Mouse (Mus musculus): ENCODE data around the gene Olfr1414.
"Not testable (repeated sequence)": the region's sequence is repeated elsewhere in the genome, so short reads cannot be mapped to it uniquely, and the experiment has no call there.

The Olfr1414 gene

GRCm38 (mm10) chr1:92518561-92518960, at the start of gene Olfr1414:
Olfr1414 (minus strand) TSS chr1:92518661.
- CTCF ChIA-PET = interaction anchor here in 2 of 4 experiments (0.5 to 1.3 kb wide), 2 partner anchors 27 to 114 kb away, joined by 3 to 4 read pairs; no protein-coding TSS in a partner anchor
- POLR2A ChIA-PET = interaction anchor here in 1 of 4 experiments (1.2 kb wide), 1 partner anchor 315 kb away, joined by 3 read pairs; no protein-coding TSS in a partner anchor

- CTCF ChIA-PET = no interaction called here
- POLR2A ChIA-PET = interaction anchor here in 1 of 4 experiments (1.1 kb wide), 1 partner anchor 73 kb away, joined by 5 read pairs; the partner anchor contains the start of gene Ndufa10
These were observed 27.5 kb upstream of the Olfr1414 start for GRCm38 (mm10) chr1:92545929-92546328.

GRCm38 (mm10) chr1:92539071-92539470, 20.6 kb upstream of the Olfr1414 start:
- ChIA-PET CTCF (no interaction called here), POLR2A (no interaction called here)

- POLR2A ChIA-PET = no interaction called here
- CTCF ChIA-PET = interaction anchor here in 1 of 4 experiments (0.5 kb wide), 1 partner anchor 21 kb away, joined by 10 read pairs; no protein-coding TSS in a partner anchor
These were observed 18.5 kb upstream of the Olfr1414 start for GRCm38 (mm10) chr1:92536972-92537371.

GRCm38 (mm10) chr1:92523764-92524163, 5.3 kb upstream of the Olfr1414 start:
- ChIA-PET CTCF (no interaction called here), POLR2A (interaction anchor here in 1 of 4 experiments (0.6 kb wide), 1 partner anchor 767 kb away, joined by 3 read pairs; no protein-coding TSS in a partner anchor)

- POLR2A ChIA-PET = interaction anchor here (0.6 to 1.7 kb wide), 5 partner anchors 12 to 312 kb away, joined by 3 to 5 read pairs (median 4); partner anchors contain the start of gene Ndufa10 (in 1 of the 4)
These were observed 2.9 kb upstream of the Olfr1414 start for GRCm38 (mm10) chr1:92521376-92521775.

GRCm38 (mm10) chr1:92519046-92519445, 585 bp upstream of the Olfr1414 start:
- ChIA-PET POLR2A (interaction anchor here in 1 of 4 experiments (1.2 kb wide), 1 partner anchor 315 kb away, joined by 3 read pairs; no protein-coding TSS in a partner anchor), CTCF (interaction anchor here in 2 of 4 experiments (0.5 to 1.3 kb wide), 2 partner anchors 27 to 114 kb away, joined by 3 to 4 read pairs; no protein-coding TSS in a partner anchor)

More at GRCm38 (mm10) chr1:92521376-92521775, 2.9 kb upstream of the Olfr1414 start:
- CTCF ChIA-PET = interaction anchor here (0.5 to 2.4 kb wide), 35 partner anchors 11 to 1712 kb away, joined by 3 to 16 read pairs (median 5); partner anchors contain the start of gene Otos (in 3 of the 4)

GRCm38 (mm10) chr1:92515390-92515789, 3.1 kb downstream of the Olfr1414 start:
- ChIA-PET CTCF (no interaction called here), POLR2A (no interaction called here)

- POLR2A ChIA-PET, CTCF ChIA-PET: not testable (repeated sequence)
These were observed 6.8 kb downstream of the Olfr1414 start for GRCm38 (mm10) chr1:92511646-92512045.

GRCm38 (mm10) chr1:92496001-92496400, 22.5 kb downstream of the Olfr1414 start, which contains the start of gene Olfr1415:
Olfr1415 (minus strand) TSS chr1:92496101.
- CTCF ChIA-PET = interaction anchor here in 1 of 4 experiments (0.7 kb wide), 1 partner anchor 644 kb away, joined by 5 read pairs; no protein-coding TSS in a partner anchor
- POLR2A ChIA-PET = interaction anchor here in 2 of 4 experiments (0.6 to 0.7 kb wide), 3 partner anchors 470 to 912 kb away, joined by 3 to 4 read pairs (median 4); no protein-coding TSS in a partner anchor

GRCm38 (mm10) chr1:92485013-92485412, 33.4 kb downstream of the Olfr1414 start, which contains the start of gene Olfr1416:
Olfr1416 (minus strand) TSS chr1:92485113.
- POLR2A ChIA-PET = interaction anchor here in 1 of 4 experiments (3.0 kb wide), 1 partner anchor 11 kb away, joined by 14 read pairs; the partner anchor contains the start of gene Ndufa10
- CTCF ChIA-PET = no interaction called here

- POLR2A ChIA-PET = interaction anchor here (0.6 to 2.6 kb wide), 84 partner anchors 8 to 1224 kb away, joined by 3 to 42 read pairs (median 4); partner anchors contain the start of genes Cops9 (in 2 of the 4), Ankmy1 (in 1 of the 4), Asb1 (in 1 of the 4) and Farp2 (in 1 of the 4)
- CTCF ChIA-PET = interaction anchor here (0.5 to 2.2 kb wide), 8 partner anchors 20 to 637 kb away, joined by 3 to 11 read pairs (median 4); partner anchors contain the start of gene Otos (in 2 of the 4)
These were observed 44.3 kb downstream of the Olfr1414 start for GRCm38 (mm10) chr1:92474066-92474578.

GRCm38 (mm10) chr1:92473165-92474041, 45.1 kb downstream of the Olfr1414 start, which contains the start of gene Ndufa10:
Ndufa10 (minus strand) TSS chr1:92473860.
- POLR2A ChIA-PET = interaction anchor here (0.6 to 2.6 kb wide), 94 partner anchors 9 to 1223 kb away, joined by 3 to 42 read pairs (median 4); partner anchors contain the start of genes Cops9 (in 2 of the 4), Ankmy1 (in 1 of the 4), Asb1 (in 1 of the 4) and Farp2 (in 1 of the 4)

GRCm38 (mm10) chr1:92468891-92469290, 49.6 kb downstream of the Olfr1414 start:
- POLR2A ChIA-PET = interaction anchor here in 1 of 4 experiments (0.9 kb wide), 1 partner anchor 477 kb away, joined by 3 read pairs; no protein-coding TSS in a partner anchor

More at GRCm38 (mm10) chr1:92473165-92474041, 45.1 kb downstream of the Olfr1414 start, which contains the start of gene Ndufa10:
- CTCF ChIA-PET = interaction anchor here (0.5 to 2.2 kb wide), 12 partner anchors 19 to 636 kb away, joined by 3 to 11 read pairs (median 4); partner anchors contain the start of gene Otos (in 2 of the 4)

GRCm38 (mm10) chr1:92458416-92458815, 60.0 kb downstream of the Olfr1414 start:
- ChIA-PET POLR2A (interaction anchor here in 1 of 4 experiments (1.2 kb wide), 1 partner anchor 15 kb away, joined by 5 read pairs; the partner anchor contains the start of gene Ndufa10), CTCF (no interaction called here)

More at GRCm38 (mm10) chr1:92468891-92469290, 49.6 kb downstream of the Olfr1414 start:
- CTCF ChIA-PET = no interaction called here

GRCm38 (mm10) chr1:92457758-92458157, 60.7 kb downstream of the Olfr1414 start:
- POLR2A ChIA-PET = no interaction called here
- CTCF ChIA-PET = no interaction called here

All from embryonic stem cell, embryonic (primary cell).